Mouse (Mus musculus): ENCODE measurements around the gene Pld6. TPM values are rescaled to one million over a fixed set of nuclear protein-coding genes. Genes with fewer than 3 reads are reported as not detected.

Gene Pld6
- polyA plus RNA-seq, 1 experiment, result 2.0 TPM

DNA sequence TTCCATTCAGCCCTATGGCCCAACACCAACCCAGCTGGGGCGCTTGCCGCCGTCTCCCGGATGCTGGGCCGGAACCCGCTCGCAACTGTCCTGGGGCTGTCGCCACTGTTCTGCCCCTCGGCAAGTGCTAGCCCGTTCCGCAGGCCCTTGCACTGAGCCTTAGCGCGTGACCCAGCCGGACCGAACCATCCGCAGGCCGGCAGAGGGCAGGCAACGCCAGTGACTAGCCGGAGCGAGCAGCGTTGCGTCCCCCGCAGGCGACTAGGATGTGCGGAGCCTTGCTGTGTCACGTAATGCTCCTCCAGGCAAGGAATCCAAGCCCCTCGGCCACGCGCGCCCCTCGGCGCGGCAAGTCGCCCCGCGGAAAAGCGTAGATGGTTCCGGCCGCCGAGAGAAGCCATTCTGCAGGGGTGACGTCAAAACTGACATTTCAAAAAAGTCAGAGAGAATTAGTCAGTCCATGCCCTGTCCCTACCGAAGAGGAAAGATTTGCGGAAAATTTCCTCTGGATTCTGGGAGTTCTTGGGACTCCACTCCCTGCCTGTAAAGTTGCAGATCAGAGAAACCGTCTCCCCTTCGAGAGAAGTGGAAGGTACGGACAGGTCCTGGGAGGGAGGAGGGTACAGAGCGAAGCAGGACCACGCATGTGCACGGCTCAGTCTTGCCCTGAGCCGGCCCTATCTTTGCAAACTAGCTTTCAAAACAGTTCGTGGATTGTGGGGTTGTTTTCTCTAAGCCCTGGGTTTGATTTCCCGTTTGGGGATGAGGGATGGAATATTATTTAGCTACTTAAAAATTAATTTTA, 22.4 kb upstream of the Pld6 start, which contains the start of gene Flcn:
Flcn (minus strand) TSS at position 347 of the 805 bp plus-strand sequence.
- peak within 1 kb of the TSS; percentile 100 for H3K27ac ChIP-seq (ENCODE audit: insufficient read depth, low read length)
- no peak for TF ChIP-seq CTCF (IDR thresholded peaks at IDR 0.05; ENCODE audit: extremely low read depth, insufficient read depth, low read length)
- TF ChIP-seq POLR2A (IDR thresholded peaks at IDR 0.05; ENCODE audit: extremely low read depth, insufficient read depth, low read length), result peak; percentile 97
- H3K4me1 ChIP-seq (ENCODE audit: control insufficient read depth, insufficient read depth, low read length), result peaks cover 8% of the 10 kb centered on the region
- H3K4me3 ChIP-seq (ENCODE audit: insufficient read depth, low read length), result peak within 1 kb of the TSS; percentile 98

DNA sequence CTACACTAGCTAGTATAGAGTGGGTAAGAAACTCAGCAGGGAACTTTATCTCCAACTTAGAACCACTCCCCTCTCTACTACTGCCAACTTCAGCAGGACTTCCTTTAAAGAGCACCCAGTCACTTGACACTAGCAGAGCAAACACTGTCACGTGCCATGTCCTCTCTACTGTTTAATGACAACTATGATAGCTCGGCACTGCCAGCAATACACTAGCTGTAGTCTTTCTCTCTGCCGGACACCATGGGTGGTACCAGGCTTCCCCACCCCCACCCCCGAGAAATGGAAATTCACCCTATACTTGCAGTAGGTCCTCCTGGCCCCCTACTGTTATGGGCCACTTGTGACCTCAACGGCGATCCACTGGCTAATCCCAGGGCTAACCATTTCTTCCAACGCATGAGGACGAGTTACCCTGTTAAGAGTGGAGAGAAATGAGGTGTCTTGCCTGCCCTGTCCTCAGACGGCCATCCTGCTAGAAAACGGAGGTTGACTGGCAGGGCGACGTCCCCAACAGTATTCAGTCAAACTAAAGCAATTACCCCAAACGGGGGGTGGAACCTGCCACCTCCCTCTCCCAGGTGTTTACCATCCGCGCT, 21.7 kb upstream of the Pld6 start:
- peak overlapping the region; percentile 100 for H3K27ac ChIP-seq (ENCODE audit: insufficient read depth, low read length)
- TF ChIP-seq POLR2A (IDR thresholded peaks at IDR 0.05; ENCODE audit: extremely low read depth, insufficient read depth, low read length), result no peak
- TF ChIP-seq CTCF (IDR thresholded peaks at IDR 0.05; ENCODE audit: extremely low read depth, insufficient read depth, low read length), result no peak
- H3K4me1 ChIP-seq (ENCODE audit: control insufficient read depth, insufficient read depth, low read length), result peaks cover 8% of the 10 kb centered on the region
- peak overlapping the region; percentile 98 for H3K4me3 ChIP-seq (ENCODE audit: insufficient read depth, low read length)

DNA sequence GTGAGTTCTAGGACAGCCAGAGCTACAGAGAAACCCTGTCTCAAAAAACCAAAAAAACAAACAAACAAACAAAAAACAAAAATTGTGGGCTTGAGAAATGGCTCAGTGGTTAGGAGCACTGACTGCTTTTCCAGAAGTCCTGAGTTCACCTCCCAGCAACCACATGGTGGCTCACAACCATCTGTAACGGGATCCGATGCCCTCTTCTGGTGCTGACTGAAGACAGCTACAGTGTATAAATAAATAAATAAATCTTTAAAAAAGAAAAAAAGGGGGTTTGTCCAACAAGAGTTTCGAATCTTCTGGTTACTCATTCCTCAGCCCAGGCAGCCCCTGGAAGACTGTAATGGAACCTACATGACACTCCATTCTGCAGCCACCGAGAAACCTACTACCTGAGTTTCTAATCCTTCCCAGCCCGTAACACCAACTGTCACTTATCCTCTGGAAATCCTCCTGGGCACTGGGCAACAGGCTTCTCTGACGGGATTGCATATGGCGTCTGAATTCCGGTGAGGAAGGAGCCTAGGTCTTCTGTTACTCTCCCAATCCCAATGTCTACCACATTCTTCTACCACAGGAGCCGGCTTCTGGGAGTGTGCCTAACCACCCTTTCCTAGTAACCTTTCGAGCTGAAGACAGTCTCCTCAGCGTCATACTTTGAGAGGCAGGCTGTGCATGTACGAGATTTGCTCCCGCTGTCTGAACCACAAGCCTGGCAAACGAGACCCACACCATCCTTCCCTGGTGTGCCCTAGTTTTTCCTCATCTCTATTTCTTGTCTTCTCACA, 20.9 kb upstream of the Pld6 start:
- H3K27ac ChIP-seq (ENCODE audit: insufficient read depth, low read length), result no peak overlapping the region
- peak overlapping the region; percentile 98 for H3K4me3 ChIP-seq (ENCODE audit: insufficient read depth, low read length)
- TF ChIP-seq CTCF (IDR thresholded peaks at IDR 0.05; ENCODE audit: extremely low read depth, insufficient read depth, low read length) (0 out of 2 replicates have a peak, but pooled peaks have one; percentile 10), POLR2A (IDR thresholded peaks at IDR 0.05; ENCODE audit: extremely low read depth, insufficient read depth, low read length) (no peak)
- H3K4me1 ChIP-seq (ENCODE audit: control insufficient read depth, insufficient read depth, low read length), result peaks cover 8% of the 10 kb centered on the region

DNA sequence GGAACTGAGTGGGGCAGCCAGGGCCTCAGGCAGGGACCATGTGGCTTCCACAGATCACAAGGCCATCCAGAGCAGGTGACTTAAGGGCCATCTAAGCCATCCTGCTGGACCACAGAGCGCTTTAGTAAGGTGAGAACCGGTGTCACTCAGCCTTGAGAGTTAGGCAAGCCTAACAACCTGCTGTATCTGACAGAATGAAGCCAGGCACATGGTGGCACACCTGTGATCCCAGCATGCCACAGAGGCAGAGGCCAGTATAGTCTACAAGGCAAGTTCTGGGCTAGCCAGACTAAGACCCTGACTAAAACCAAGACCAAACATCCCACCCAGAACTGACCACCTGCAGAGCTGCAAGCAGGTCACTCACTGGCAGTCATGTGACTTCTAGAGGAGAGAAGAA, 18.2 kb upstream of the Pld6 start:
- H3K4me1 ChIP-seq (ENCODE audit: control insufficient read depth, insufficient read depth, low read length), result peaks cover 8% of the 10 kb centered on the region
- TF ChIP-seq CTCF (IDR thresholded peaks at IDR 0.05; ENCODE audit: extremely low read depth, insufficient read depth, low read length) (no peak), POLR2A (IDR thresholded peaks at IDR 0.05; ENCODE audit: extremely low read depth, insufficient read depth, low read length) (no peak)

DNA sequence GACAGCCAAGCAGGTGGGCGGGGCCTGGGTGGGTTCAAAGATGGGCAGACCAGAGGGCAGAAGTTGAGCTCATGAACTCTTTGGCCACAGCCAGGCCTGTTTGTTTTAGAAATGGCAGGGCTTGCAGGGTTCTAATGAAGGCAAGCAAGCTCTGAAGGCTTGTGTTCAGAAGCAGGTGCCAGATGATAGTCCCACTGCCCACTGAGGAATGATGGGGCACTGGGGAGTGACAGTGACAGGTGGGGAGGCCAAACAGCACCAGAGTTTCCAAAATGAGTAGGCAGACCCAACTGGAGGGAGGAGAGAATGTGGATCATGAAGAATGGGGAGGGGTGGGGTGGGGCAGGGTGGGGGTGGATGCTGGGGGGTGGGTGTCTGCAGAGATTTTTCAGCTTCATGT, 17.8 kb upstream of the Pld6 start:
- Histone ChIP-seq H3K27ac (ENCODE audit: insufficient read depth, low read length) (no peak overlapping the region), H3K4me3 (ENCODE audit: insufficient read depth, low read length) (no peak overlapping the region), H3K4me1 (ENCODE audit: control insufficient read depth, insufficient read depth, low read length) (peaks cover 8% of the 10 kb centered on the region)
- TF ChIP-seq POLR2A (IDR thresholded peaks at IDR 0.05; ENCODE audit: extremely low read depth, insufficient read depth, low read length), result no peak
- no peak for TF ChIP-seq CTCF (IDR thresholded peaks at IDR 0.05; ENCODE audit: extremely low read depth, insufficient read depth, low read length)

More for the DNA sequence above, 18.2 kb upstream of the Pld6 start:
- no peak overlapping the region for H3K27ac ChIP-seq (ENCODE audit: insufficient read depth, low read length)
- no peak overlapping the region for H3K4me3 ChIP-seq (ENCODE audit: insufficient read depth, low read length)

DNA sequence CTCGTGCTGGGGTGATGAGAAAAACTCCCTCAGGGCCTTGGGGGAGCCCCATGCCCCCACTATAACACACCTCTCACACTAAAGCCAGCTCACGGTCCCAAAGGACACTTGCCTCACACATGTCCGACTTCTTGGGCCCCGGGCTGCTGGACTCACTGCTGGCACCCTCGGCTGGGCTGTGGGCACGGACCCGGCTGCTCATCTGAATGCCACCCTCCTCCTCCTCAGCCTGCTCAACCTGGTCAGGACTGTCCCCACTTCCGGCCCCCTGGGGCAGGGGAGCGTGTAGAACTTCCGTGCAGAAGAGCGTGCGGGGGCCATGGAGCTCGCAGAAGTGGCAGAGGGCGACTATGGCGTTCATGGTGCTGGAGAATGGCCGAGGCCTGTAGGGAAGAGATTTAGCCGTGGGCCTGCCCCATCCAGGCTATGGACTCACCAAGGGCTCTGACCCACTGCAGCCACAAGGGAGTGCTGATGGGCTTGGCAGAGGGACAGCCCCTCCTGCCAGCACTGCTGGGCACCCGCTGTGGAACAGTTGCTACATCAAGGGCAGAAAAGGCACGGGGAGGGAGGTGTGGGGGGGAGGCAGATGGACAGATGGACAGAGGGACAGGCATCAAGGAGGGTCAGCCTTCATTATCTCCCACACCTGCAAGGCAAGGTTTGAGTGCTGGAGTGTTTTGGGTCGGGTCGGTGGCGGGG, 17.1 kb upstream of the Pld6 start:
- H3K4me3 ChIP-seq (ENCODE audit: insufficient read depth, low read length), result no peak overlapping the region
- TF ChIP-seq CTCF (IDR thresholded peaks at IDR 0.05; ENCODE audit: extremely low read depth, insufficient read depth, low read length), result no peak
- TF ChIP-seq POLR2A (IDR thresholded peaks at IDR 0.05; ENCODE audit: extremely low read depth, insufficient read depth, low read length), result no peak
- H3K4me1 ChIP-seq (ENCODE audit: control insufficient read depth, insufficient read depth, low read length), result peaks cover 8% of the 10 kb centered on the region
- no peak overlapping the region for H3K27ac ChIP-seq (ENCODE audit: insufficient read depth, low read length)

DNA sequence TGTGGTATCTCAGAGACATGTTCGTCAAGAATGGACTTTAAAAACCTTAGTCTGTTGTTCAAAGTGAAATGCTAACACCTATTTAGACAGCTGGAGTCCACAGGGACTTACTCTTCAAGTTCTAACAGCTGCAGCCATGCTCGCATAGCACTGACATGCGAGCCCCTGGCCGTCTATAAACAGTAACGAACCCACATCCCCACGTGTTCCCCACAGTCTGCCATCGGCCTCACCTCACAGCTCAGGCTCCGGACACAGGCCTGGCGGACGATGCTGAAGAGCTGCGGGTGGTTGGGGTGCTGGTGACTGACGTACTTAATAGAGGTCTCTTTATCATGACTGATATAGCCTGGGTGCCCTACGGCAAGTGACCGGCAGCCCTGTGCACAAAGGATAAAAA, 16.1 kb upstream of the Pld6 start:
- no peak for TF ChIP-seq CTCF (IDR thresholded peaks at IDR 0.05; ENCODE audit: extremely low read depth, insufficient read depth, low read length)
- TF ChIP-seq POLR2A (IDR thresholded peaks at IDR 0.05; ENCODE audit: extremely low read depth, insufficient read depth, low read length), result no peak
- H3K4me3 ChIP-seq (ENCODE audit: insufficient read depth, low read length), result no peak overlapping the region
- peaks cover 4% of the 10 kb centered on the region for H3K4me1 ChIP-seq (ENCODE audit: control insufficient read depth, insufficient read depth, low read length)
- no peak overlapping the region for H3K27ac ChIP-seq (ENCODE audit: insufficient read depth, low read length)

DNA sequence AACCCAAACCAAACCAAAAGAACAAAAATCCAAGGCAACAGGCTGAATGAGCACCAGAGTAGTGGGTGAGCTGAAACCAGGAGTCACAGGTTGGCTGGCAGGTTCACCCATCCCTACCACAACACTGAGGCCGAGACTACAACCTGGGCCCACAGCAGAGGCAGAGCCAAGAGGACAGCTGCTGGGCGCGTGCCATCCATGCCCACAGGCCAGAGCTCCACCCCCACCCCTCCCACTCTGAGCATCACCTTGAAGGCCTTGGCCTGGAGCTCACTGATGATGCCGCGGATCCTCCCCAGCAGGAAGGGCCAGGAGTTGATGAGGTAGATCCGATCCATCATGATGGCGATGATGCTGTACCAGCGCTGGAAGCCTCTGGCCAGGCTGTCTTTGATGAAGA, 14.4 kb upstream of the Pld6 start:
- no peak for TF ChIP-seq CTCF (IDR thresholded peaks at IDR 0.05; ENCODE audit: extremely low read depth, insufficient read depth, low read length)
- no peak for TF ChIP-seq POLR2A (IDR thresholded peaks at IDR 0.05; ENCODE audit: extremely low read depth, insufficient read depth, low read length)
- no peak overlapping the region for H3K27ac ChIP-seq (ENCODE audit: insufficient read depth, low read length)
- H3K4me3 ChIP-seq (ENCODE audit: insufficient read depth, low read length), result no peak overlapping the region
- H3K4me1 ChIP-seq (ENCODE audit: control insufficient read depth, insufficient read depth, low read length), result no peaks in the 10 kb centered on the region

DNA sequence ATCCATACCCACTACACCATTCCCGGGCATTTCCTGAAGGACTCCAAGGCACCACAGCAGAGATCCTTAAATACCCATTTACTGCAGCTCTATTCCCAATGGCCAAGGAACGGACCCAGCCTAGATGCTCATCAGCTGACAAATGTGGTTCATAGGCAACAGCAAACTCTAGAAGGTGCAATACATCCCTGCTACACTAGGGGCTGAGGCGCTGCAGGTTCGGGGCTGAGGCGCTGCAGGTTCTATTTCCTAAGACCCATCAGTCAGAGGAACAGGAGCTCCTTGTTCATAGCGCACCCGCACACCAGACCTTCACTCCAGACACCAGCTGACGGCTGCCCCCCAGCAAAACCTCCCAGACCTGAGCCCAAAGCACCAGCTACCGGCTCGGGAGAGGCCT, 13.0 kb upstream of the Pld6 start:
- Histone ChIP-seq H3K27ac (ENCODE audit: insufficient read depth, low read length) (no peak overlapping the region), H3K4me1 (ENCODE audit: control insufficient read depth, insufficient read depth, low read length) (no peaks in the 10 kb centered on the region), H3K4me3 (ENCODE audit: insufficient read depth, low read length) (no peak overlapping the region)
- TF ChIP-seq POLR2A (IDR thresholded peaks at IDR 0.05; ENCODE audit: extremely low read depth, insufficient read depth, low read length), result no peak
- no peak for TF ChIP-seq CTCF (IDR thresholded peaks at IDR 0.05; ENCODE audit: extremely low read depth, insufficient read depth, low read length)
